Mouse (Mus musculus) heart, postnatal 25 days (tissue): Measurements from ENCODE around the gene Ncoa4. TPM values are rescaled to one million over a fixed set of nuclear protein-coding genes. Genes with fewer than 3 reads are reported as not detected.
"Not testable (repeated sequence)": the region's sequence is repeated elsewhere in the genome, so short reads cannot be mapped to it uniquely, and the experiment has no call there.

Experiments
- DNase-seq: peaks from one replicate; pipeline ENCODE4 v3.0.0; 2022; ENCODE audit warnings: low spot score
- intact Hi-C: fragments of 180-260 bp; cut with DNase I; formaldehyde crosslinking; loops from one replicate; pipeline ENCODE4 v1.15.1; 2025
- total RNA-seq, 2 experiments: library from RNA; stranded (reverse); gene quantifications; 2 replicates each; pipeline ENCODE4 v1.2.3; 2021

Ncoa4 gene
- total RNA-seq, 2 experiments from 2014 or later, result 126 TPM

GRCm38 (mm10) chr14:32154758-32155157 lies 4.9 kb upstream of the Ncoa4 start:
- intact Hi-C loops, result loop anchor here (5.0 kb wide), 1 partner anchor 67 kb away; the partner anchor contains the start of genes Dph3 and Oxnad1
- DNase-seq, result no peak

DNA sequence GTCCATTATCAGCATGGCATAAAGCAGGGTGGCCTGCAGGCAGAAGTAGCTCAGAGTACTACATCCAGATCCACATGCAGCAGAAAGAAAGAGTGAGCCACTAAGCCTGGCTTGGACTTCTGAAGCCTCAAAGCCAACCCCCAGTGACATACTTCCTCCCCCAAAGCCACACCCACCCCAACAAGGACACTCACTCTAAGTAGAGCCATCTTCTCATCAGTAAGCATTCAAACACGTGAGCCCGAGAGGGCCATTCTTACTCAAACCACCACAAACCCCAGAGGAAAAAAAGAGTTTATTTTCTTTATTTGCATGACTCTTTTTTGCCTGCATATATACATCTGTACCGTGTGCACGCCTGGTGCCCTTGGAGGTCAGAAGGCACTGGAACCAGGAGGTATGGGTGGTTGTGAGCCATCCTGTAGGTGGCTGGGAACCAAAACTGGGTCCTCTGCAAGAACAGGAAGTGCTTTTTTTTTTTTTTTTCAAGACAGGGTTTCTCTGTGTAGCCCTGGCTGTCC lies 455 bp upstream of the Ncoa4 start:
- intact Hi-C loops, result loop anchor here (5.0 kb wide), 1 partner anchor 72 kb away; the partner anchor contains the start of genes Dph3 and Oxnad1
- DNase-seq, result no peak

DNA sequence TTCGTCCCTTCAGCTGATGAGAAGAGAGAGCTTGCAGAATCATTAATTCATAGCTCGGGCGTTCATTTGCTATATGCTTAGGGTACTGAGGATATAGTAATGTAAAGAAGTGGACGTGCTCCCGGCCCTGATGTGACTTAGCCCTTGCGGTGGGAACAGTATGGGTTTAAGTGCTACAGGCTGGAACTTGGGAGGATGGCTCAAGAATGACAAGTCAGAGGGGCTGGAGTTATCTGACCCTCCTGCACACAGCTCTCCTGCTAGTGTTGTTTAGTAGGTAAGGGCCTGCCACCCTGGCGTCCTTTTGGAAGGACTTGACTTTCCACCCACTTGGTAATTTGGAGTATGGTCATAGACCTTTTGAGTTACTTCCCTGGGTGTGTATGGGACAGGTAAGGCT lies 898 bp downstream of the Ncoa4 start:
- DNase-seq, result no peak
- intact Hi-C loops, result no loop called here

DNA sequence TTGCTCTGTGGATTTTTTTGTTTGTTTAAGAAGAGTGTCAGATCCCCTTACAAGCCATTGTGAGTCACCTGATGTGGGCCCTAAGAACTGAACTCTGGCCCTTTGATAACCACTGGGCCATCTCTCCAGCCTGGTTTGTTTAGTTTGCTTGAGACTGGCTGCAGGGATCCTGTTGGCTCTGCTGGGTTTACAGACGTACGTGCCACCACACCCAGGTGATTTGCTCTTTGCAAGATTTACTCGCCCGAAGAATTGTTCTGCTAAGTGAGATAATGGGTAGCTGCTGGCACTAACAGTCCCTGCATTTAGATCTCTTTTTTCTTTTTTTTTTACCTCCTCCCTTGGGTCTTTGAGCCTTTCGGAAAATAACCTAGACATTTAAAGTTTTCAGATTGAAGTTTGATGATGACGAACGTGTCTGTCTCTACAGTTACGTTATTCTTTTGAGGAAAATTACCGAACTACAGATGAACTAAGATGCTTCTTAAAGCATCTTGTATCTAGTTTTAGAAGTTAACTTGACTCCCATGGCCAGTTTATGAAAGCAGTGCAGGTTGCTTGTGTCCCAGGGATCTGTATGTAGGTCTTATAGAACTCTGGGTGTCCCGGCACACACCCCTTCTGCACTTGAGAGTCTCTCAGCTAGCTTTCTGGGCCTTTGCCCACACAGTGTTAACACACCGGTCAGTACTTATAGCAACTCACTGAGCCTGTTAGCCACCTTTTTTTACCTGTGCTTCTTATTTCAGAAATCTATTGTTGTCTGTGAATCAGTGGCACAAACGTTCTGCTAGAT lies 1.6 kb downstream of the Ncoa4 start:
- intact Hi-C loops, result no loop called here

GRCm38 (mm10) chr14:32162231-32162630 lies 2.6 kb downstream of the Ncoa4 start:
- no peak for DNase-seq
- intact Hi-C loops, result no loop called here

More for the DNA sequence above, 1.6 kb downstream of the Ncoa4 start:
- DNase-seq, result no peak

GRCm38 (mm10) chr14:32163203-32163888 lies 3.7 kb downstream of the Ncoa4 start:
- intact Hi-C loops, result no loop called here
- no peak for DNase-seq

- intact Hi-C loops, result no loop called here
- DNase-seq, result no peak
These were observed 4.7 kb downstream of the Ncoa4 start for GRCm38 (mm10) chr14:32164173-32165051.

- intact Hi-C loops, result no loop called here
- peak; percentile 47 for DNase-seq
These were observed 5.8 kb downstream of the Ncoa4 start for GRCm38 (mm10) chr14:32165278-32166061.

DNA sequence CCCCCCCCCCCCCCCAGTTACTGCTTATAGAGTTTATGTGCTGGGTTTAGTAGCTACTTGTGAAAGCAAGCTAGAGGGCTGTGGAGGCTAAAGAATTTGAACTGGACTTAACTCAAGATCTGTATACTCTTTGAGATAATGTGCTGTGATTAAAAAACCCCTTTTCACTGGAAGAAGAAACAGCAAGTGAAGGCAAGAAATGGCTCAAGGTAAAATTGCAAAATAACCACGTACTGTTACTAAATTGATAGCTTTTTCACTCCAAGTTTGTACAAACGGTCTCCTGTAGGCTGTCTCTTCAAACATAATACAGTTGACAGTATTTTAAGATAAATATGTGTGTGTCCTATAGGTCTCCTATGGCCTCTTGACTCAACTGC lies 6.4 kb downstream of the Ncoa4 start:
- intact Hi-C loops, result no loop called here
- DNase-seq, result no peak

GRCm38 (mm10) chr14:32166840-32167239 lies 7.2 kb downstream of the Ncoa4 start:
- no peak for DNase-seq
- intact Hi-C loops, result no loop called here

DNA sequence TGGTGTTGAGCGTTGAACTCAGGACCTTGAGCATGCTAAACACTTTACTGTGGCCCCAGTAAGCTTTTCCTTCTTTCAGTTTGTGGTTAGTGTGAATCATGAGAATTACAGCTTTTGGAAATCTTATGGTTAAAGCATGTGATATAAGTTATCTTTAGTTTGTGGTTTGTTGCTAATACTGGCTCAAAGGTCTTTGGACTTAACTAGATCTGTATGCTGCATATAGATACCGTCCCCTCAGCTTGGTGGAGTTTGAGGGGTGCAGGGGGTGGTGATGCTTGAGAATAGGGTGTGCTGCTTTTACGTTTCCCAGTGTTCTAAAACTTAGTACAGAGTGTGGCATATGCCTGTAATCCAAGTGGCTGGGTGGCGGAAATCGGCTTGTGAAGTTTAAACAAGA lies 7.7 kb downstream of the Ncoa4 start:
- intact Hi-C loops, result no loop called here

GRCm38 (mm10) chr14:32168653-32169231 lies 9.1 kb downstream of the Ncoa4 start:
- no peak for DNase-seq
- intact Hi-C loops, result no loop called here

More for the DNA sequence above, 7.7 kb downstream of the Ncoa4 start:
- no peak for DNase-seq

GRCm38 (mm10) chr14:32170137-32170536 lies 10.5 kb downstream of the Ncoa4 start:
- no peak for DNase-seq
- intact Hi-C loops, result no loop called here

GRCm38 (mm10) chr14:32175310-32175709 lies 15.6 kb downstream of the Ncoa4 start:
- DNase-seq, result no peak
- intact Hi-C loops, result no loop called here

- intact Hi-C loops, DNase-seq: not testable (repeated sequence)
These were observed 16.9 kb downstream of the Ncoa4 start for GRCm38 (mm10) chr14:32176590-32176989.

- intact Hi-C loops, result no loop called here
- no peak for DNase-seq
These were observed 19.9 kb downstream of the Ncoa4 start for GRCm38 (mm10) chr14:32179393-32180195.

DNA sequence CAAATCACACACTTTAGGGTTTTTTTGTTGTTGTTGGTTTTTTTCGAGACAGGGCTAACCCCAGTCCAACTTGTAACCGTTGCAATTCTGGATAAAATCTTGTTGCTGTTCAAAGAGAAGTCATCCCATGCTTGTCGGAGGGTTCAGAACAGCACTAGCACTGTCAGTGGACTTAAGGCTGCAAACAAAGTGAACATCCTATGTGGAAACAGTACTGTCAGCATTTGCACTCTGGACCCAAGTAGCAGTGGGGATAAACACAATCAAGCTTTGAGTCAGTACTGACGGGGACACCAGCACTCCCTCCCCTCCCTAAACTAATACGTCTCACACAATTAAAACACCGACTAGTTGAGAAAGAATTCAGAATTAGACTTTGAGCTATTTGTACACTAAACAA lies 21.2 kb downstream of the Ncoa4 start:
- no peak for DNase-seq
- intact Hi-C loops, result no loop called here

- intact Hi-C loops, result no loop called here
- DNase-seq, result no peak
These were observed 24.2 kb downstream of the Ncoa4 start for GRCm38 (mm10) chr14:32183846-32184245.
